Mouse (Mus musculus) liver, embryonic 14.5 days (tissue): Measurements from ENCODE around the gene Adamts9. TPM values are rescaled to one million over a fixed set of nuclear protein-coding genes. Genes with fewer than 3 reads are reported as not detected.

Source experiments
- ATAC-seq: fragments of 200-750 bp; cut with Nextera tagmentation; 2 replicates; pipeline ENCODE4 v1.8.0; 2017; ENCODE audit warnings: moderate number of reproducible peaks, mild to moderate bottlenecking, moderate library complexity; ENCODE audit not compliant: insufficient read depth
- DNase-seq, 3 experiments: peaks; one replicate each; pipeline ENCODE4 v3.0.0-alpha.2; 2012 to 2013; ENCODE audit warnings: low read depth in 3 of 3, low spot score in 3 of 3
- H3K27ac ChIP-seq: fragments of 300-500 bp; sonication (generic); 2 replicates; pipeline ENCODE4 v1.5.1; 2014; ENCODE audit warnings: moderate library complexity, mild to moderate bottlenecking, control low read depth, inconsistent platforms
- H3K27me3 ChIP-seq: fragments of 300-500 bp; sonication (generic); 2 replicates; pipeline ENCODE4 v1.6.1; 2014; ENCODE audit warnings: mild to moderate bottlenecking, low read length, moderate library complexity; ENCODE audit not compliant: control insufficient read depth, insufficient read depth
- H3K36me3 ChIP-seq: fragments of 300-500 bp; sonication (generic); replicated peaks from 2 replicates; pipeline ENCODE4 v1.6.1; 2014; ENCODE audit warnings: low read depth; ENCODE audit not compliant: control insufficient read depth, insufficient read depth
- H3K4me1 ChIP-seq, 2 experiments: fragments of 200-500 bp in 1 of 2; fragments of 300-500 bp in 1 of 2; sonication (generic) in 1 of 2; replicated peaks; 2 replicates each; pipeline ENCODE4 v1.6.1; 2012 to 2014; ENCODE audit warnings: antibody characterized with exemption in 1 of 2, inconsistent platforms in 1 of 2, low read length in 1 of 2; ENCODE audit not compliant: control insufficient read depth in 2 of 2, insufficient read depth in 2 of 2
- H3K4me2 ChIP-seq: fragments of 300-500 bp; sonication (generic); 2 replicates; pipeline ENCODE4 v1.6.1; 2014; ENCODE audit warnings: low read depth, mild to moderate bottlenecking, control low read depth, moderate library complexity
- H3K4me3 ChIP-seq, 2 experiments: fragments of 200-500 bp in 1 of 2; fragments of 300-500 bp in 1 of 2; sonication (generic) in 1 of 2; 2 replicates each; pipeline ENCODE4 v1.5.1; 2012 to 2014; ENCODE audit warnings: low read depth in 2 of 2, low read length in 2 of 2, mild to moderate bottlenecking in 2 of 2, control low read depth in 1 of 2, inconsistent platforms in 1 of 2, moderate library complexity in 1 of 2; ENCODE audit not compliant: insufficient read depth in 1 of 2
- H3K9ac ChIP-seq: fragments of 300-500 bp; sonication (generic); replicated peaks from 2 replicates; pipeline ENCODE4 v1.6.1; 2014; ENCODE audit warnings: mild to moderate bottlenecking, control low read depth, moderate library complexity
- H3K9me3 ChIP-seq: fragments of 300-500 bp; sonication (generic); 2 replicates; pipeline ENCODE4 v1.6.1; 2016; ENCODE audit warnings: low read length, mixed read lengths; ENCODE audit not compliant: control insufficient read depth
- CTCF ChIP-seq: IDR thresholded peaks from 2 replicates; pipeline ENCODE4 v1.5.1; 2016; ENCODE audit warnings: antibody characterized with exemption, low read depth, control low read depth
- EP300 ChIP-seq: IDR thresholded peaks from 2 replicates; pipeline ENCODE4 v1.6.1; 2016; ENCODE audit warnings: antibody characterized with exemption, low read depth
- WGBS: fragments of 180-500 bp; shearing (Covaris S2); extraction: QIAGEN DNeasy Blood & Tissue Kit; methylation state at CpG from one replicate; pipeline ENCODE4 v1.1.7; 2014; ENCODE audit not compliant: insufficient replicate concordance; 5-methylcytosine and 5-hydroxymethylcytosine counted together
- polyA plus RNA-seq, 2 experiments: library from polyadenylated mRNA; depleted of rRNA in 1 of 2; stranded (reverse) in 1 of 2; unstranded in 1 of 2; fragments of >200 nt; fragmentation: Nextera tagmentation in 1 of 2; extraction: Ambion mirVana in 1 of 2; gene quantifications; 2 replicates each; pipeline versions ENCODE4 v1.2.1 to v1.2.3; 2012 to 2014

Adamts9 gene
- polyA plus RNA-seq, 2 experiments = 0.50 to 1.2 TPM

DNA sequence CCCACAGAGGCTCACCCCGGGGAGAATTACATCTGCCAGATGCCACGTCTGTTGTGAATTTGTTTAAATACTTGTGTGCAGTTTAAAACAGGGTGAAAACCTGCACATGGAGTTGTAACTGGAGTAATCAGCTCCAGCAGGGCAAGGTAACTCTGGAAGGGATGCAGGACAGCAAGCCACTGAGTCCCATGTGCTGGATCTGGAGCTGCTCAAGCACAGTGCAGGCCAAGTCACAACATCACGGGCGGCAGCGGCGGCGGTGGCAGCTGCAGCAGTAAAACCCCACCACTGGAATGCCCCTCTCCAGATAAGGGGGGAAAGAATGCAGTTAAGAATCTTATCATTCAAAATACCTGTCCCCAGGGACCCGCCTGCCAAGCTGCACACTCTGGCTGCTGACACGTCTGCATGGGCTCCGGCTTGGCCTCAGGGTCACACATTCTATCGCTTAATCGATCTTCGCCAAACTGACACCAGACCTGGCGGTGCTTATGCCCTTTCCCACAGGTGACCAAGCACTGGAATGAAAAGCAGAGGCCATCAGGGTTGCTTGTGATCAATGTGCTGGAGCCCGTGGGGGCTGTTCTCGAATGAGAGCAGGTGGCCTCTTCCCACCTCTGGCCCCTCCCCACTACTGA is 73.6 kb downstream of the Adamts9 start:
- Histone ChIP-seq H3K9ac (no peak overlapping the region), H3K9me3 (no peaks in the 10 kb centered on the region), H3K4me2 (no peak overlapping the region), H3K36me3 (no peaks in the 10 kb centered on the region), H3K27ac (no peak overlapping the region), H3K4me3 (no peak overlapping the region), H3K4me1 (no peaks in the 10 kb centered on the region), H3K27me3 (no peaks in the 10 kb centered on the region)
- 56% methylated on average over 16 of the region's 16 CpGs for WGBS
- DNase-seq (no peak), ATAC-seq (no peak)
- TF ChIP-seq EP300 (no peak), CTCF (no peak)

DNA sequence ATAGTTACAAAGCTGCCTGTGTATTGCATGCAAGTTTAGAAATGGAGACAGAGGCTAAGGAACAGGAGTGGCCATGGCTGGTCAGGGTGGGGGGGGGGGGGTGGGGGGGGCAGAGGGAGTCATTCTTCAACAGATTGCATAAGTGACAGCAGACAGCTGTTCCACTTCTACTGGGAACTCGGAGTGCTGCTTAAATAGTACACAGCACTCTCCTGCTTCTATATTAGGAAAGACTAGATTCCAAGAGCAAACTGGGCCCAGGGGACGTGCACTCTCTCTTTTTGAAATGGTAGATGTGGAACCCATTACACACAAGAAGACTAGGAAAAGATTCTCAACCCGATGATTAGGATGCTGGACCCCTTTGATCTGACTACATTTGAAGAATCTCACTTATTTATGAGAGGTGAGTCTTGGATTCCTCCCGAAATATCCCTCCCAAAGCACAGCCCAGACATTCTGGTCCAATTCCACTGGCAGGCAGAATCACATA is 74.2 kb downstream of the Adamts9 start, which contains the start of gene Gm15737:
Gene Gm15737, plus strand, starts transcription at position 269 of the 493 bp plus-strand sequence.
- Histone ChIP-seq H3K36me3 (no peaks in the 10 kb centered on the region), H3K4me2 (no peak within 1 kb of the TSS), H3K27ac (no peak within 1 kb of the TSS), H3K9ac (no peak within 1 kb of the TSS), H3K27me3 (no peaks in the 10 kb centered on the region), H3K4me3 (no peak within 1 kb of the TSS), H3K9me3 (no peaks in the 10 kb centered on the region), H3K4me1 (no peaks in the 10 kb centered on the region)
- 52% methylated on average over 4 of the region's 4 CpGs for WGBS
- TF ChIP-seq CTCF = no peak
- no peak for TF ChIP-seq EP300
- ATAC-seq (no peak), DNase-seq (no peak)

DNA sequence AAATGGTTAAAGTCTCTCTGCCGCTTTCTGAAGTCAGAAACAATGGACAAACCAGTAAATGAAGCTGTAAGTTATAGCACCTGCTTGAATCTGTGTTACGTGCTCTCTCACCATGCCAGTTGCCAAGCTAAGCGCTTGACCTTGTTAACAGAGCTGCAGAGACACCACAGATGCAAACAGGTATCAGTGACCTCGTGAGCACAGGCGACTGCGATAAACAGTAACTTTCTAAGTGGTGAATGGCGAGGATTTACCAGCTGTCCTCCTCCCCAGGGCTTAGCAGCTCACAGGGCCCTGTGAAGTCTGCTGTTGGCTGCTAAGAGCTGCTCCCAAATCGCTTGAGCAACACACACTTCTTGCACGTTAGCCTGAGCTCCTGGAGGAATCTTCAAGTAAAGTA is 80.7 kb downstream of the Adamts9 start:
- H3K36me3 ChIP-seq = no peaks in the 10 kb centered on the region
- DNase-seq (no peak), ATAC-seq (no peak)
- no peak overlapping the region for H3K4me3 ChIP-seq
- no peak overlapping the region for H3K4me2 ChIP-seq
- H3K9ac ChIP-seq = no peak overlapping the region
- no peak for TF ChIP-seq CTCF
- TF ChIP-seq EP300 = no peak
- 59% methylated on average over 9 of the region's 9 CpGs for WGBS
- no peaks in the 10 kb centered on the region for H3K9me3 ChIP-seq
- no peaks in the 10 kb centered on the region for H3K4me1 ChIP-seq
- H3K27me3 ChIP-seq = no peaks in the 10 kb centered on the region
- H3K27ac ChIP-seq = no peak overlapping the region

DNA sequence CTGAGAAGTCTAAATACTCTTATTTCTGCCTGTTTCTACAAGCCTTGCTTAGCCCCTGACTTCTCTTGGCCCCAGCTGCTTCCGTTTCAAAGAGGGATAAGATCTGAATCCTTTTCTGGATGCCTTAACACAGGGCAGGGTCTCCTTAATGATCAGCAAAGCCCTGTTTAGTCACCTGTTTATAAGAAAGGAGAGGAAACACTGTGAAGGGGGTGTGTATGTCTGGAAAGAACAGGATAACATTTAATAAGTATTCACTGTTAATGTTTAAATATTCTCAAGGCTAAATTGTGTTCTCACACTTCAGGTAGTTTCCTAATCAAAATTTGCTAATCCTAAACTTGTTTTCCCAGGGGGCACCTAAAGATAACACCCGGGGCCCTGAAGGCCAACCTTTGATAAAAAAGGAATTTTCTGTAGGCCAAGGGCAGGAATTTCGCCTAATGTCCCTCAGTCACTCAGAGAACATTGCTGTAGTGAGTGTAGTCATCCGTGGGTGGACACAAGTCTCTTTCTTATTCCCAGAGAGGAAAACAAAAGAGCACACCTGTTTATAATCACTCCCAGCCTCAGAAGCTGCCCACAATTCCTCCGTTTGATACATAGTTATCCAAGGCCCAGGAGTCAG is 82.9 kb downstream of the Adamts9 start:
- WGBS = 51% methylated on average over 5 of the region's 5 CpGs
- Histone ChIP-seq H3K9ac (no peak overlapping the region), H3K27me3 (no peaks in the 10 kb centered on the region), H3K9me3 (no peaks in the 10 kb centered on the region), H3K4me3 (no peak overlapping the region), H3K4me1 (no peaks in the 10 kb centered on the region), H3K27ac (no peak overlapping the region), H3K36me3 (no peaks in the 10 kb centered on the region), H3K4me2 (no peak overlapping the region)
- DNase-seq (no peak), ATAC-seq (no peak)
- TF ChIP-seq EP300 = no peak
- no peak for TF ChIP-seq CTCF

DNA sequence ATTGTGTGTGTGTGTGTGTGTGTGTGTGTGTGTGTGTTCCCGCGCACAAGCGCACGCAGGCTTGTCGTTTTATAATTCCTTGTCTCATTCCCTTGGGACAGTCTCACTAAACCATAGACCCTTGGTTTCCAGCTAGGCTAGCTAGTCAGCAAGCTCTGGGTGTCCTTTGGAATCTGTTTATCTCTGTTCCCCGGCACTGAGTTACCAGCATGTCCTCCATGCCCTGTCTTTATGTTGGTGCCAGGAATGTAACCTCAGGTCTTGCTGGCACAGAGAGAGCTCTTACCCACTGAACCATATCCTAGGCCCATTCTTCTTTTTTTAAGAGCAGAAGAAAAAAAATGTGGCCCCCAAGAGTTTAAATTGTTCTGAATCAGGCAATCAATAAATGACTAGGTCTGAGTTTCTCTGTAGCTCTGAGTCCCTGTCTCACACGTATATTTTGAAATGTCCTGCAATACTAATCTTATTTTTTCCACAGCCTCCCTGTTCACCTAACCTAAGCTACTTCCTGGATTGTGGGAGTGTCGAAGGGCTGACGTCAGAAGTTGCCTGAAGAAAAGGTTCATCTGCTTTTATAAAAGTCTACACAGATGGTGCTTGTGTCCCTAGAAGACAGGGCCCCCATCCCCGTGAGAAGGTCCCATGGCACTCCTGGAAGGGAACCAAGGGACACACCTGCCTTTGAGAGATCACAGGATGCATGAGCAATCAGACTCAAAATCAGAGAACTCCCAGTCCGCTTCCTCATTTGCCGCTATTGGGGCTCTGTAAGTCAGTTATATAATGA is 84.4 kb downstream of the Adamts9 start:
- no peaks in the 10 kb centered on the region for H3K36me3 ChIP-seq
- DNase-seq (no peak), ATAC-seq (no peak)
- H3K9me3 ChIP-seq = no peaks in the 10 kb centered on the region
- no peak overlapping the region for H3K4me2 ChIP-seq
- no peak overlapping the region for H3K4me3 ChIP-seq
- no peak overlapping the region for H3K9ac ChIP-seq
- H3K4me1 ChIP-seq = no peaks in the 10 kb centered on the region
- no peak overlapping the region for H3K27ac ChIP-seq
- 62% methylated on average over 12 of the region's 12 CpGs for WGBS
- TF ChIP-seq CTCF (no peak), EP300 (no peak)
- no peaks in the 10 kb centered on the region for H3K27me3 ChIP-seq
